Mouse (Mus musculus): Measurements from ENCODE around the gene 9230102O04Rik.

9230102O04Rik gene

DNA sequence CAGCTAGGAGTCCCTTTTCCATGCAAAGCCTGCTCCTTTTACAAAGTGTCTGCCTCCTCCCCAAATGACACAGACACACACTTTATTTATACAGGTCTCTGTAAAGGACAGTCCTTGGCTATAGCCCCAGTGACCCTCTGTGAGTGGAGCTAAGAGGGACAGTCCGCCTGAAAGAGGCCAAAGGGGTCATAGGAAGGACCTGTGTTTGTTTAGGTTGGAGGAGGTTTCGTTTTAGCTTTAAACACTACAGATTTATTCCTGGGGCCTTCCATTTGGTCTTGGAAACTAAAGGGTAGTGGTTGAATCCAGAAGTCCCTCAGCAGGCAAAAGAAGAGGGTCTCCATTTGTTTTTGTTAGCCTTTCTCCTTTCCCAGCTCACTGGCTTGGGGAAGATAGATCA lies 15.6 kb downstream of the 9230102O04Rik start:
- DNase-seq (ENCODE audit: extremely low spot score, low spot score): no peak

DNA sequence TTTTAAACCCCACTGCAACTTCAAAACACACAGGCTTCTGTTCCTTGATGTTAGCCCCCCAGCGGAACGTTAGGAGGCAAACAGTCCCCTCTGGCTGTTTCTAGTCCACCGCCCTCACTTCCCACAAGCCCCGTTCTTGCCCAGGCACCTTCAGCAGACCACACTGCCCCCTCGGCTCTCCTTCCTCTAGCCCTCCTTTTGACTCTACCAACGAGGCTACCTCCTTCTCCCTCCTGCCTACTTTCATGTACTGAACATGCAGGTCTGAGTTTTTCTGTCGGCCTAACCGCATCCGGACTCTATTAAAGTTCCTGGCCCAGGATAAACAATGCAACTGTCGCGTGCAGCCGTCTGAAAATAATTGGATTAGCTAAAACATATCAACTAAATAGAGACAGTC lies 16.7 kb downstream of the 9230102O04Rik start:
- peak; percentile 39 for DNase-seq (ENCODE audit: extremely low spot score, low spot score)

DNA sequence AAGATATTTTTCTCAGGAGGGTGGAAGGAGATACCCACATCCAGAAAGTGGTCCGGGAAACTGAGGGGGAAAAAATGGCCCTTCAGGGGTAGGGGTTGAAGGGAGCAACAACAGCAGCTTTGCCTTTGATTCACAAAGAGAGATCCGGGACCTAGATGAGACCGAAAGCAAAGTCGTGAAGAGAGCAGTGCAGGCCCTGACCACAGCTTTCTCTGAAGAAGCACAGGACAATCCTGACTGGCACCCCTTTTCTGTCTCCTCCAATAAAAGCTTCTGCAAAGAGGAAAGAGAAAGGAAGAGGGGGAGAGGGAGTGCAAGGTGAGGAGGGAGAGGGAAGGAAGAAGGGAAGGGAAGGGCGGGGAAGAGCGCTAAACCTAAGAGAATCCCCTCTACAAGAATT lies 17.5 kb downstream of the 9230102O04Rik start:
- DNase-seq (ENCODE audit: extremely low spot score, low spot score): no peak

DNA sequence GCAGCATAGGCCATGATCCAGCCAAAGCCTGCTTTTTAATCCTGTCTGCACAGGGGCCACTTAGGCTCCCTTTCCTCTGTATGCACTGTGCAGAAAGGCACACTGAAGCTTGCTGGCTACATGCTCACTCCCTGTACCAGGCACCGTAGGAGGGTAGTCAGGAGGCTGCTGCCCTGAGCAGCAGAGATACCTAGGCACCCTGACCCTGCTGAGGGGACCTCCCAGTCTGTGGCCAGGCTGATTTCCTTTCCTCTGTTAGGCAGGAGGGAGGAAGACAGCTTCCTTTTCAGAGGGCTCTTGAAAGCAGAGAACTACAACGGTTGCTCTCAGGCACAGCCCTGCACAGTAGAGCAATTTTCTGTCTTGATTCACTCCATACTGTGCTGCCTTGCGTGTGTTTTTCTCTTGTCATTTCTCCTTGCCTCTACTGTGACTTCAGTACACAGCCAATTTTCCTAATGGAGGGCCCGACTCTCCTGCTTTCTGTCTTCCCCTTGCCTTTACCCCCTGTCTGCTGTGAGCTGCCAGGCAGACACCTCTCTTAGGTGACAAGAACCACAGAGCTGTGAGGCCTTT lies 18.1 kb downstream of the 9230102O04Rik start:
- no peak for DNase-seq (ENCODE audit: extremely low spot score, low spot score)

DNA sequence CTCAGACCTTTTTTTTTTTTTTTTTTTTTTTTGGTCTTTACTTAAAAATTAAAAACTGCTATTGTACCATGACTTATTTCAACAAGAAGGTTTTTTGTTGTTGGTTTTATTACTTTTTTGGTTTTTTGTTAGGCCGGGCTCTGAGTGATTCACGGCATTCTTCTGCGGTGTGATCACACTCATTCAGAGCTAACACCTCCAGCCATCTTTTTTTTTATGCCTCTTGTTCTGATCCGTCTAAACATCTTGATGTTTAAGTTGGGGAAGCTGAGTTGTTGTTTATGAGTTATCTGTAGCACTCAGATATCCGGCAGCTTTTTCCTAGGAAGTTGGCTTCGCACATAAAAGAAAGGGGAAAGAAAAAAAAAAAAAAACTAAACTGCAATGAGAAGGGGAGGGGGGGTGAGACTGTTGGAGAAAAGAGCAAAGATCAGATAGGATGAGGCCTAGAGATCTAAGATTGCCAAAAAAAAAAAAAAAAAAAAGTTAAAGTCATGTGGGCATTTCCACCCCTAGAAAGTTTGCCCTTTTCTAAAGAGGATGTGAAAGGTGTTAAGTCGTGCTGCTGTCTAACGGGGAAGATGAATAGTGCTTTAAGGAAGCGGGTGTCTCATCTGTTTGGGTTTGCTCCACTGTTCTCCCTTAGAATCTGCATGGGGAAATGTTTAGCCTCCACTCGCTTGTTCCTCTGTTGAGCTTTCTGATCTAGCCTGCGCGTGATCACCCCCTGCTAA lies 22.1 kb downstream of the 9230102O04Rik start:
- DNase-seq (ENCODE audit: extremely low spot score, low spot score): no peak

DNA sequence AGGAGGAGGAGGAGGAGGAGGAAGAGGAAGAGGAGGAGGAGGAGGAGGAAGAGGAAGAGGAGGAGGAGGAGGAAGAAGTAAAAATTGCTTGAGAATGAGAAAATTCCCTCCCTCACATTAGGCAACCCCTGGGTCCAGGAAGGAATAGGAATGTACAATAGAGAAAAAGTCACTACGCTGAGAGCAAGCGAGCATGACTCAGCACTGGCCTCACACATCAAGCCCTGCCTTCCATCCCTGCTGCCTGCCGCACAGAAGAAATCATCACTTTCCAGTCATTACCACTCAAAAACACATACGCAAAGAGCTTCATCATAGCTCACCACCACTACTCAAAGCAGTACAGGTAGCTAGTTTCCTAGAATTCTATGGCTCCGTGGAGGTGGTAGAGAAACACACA lies 28.6 kb downstream of the 9230102O04Rik start:
- DNase-seq (ENCODE audit: extremely low spot score, low spot score): no peak

DNA sequence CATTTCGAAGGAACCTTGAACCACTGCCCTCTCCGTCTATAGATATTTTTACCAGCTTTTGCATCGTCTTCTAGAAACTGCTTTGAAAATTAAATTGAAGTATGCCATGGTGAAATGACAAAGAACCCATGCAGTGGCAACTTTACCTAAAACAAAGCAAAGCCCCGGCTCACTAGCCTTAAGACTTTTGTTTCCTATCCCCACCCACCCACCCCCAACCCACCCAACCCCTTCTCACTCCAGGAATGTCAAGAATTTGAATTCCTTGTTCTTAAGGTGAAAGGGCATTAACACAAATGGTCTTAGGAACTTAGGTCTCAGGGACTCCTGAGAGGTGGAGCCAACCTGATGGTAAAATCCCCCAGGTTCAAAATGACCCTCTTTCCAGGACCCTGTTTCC lies 33.5 kb downstream of the 9230102O04Rik start:
- DNase-seq (ENCODE audit: extremely low spot score, low spot score): no peak

DNA sequence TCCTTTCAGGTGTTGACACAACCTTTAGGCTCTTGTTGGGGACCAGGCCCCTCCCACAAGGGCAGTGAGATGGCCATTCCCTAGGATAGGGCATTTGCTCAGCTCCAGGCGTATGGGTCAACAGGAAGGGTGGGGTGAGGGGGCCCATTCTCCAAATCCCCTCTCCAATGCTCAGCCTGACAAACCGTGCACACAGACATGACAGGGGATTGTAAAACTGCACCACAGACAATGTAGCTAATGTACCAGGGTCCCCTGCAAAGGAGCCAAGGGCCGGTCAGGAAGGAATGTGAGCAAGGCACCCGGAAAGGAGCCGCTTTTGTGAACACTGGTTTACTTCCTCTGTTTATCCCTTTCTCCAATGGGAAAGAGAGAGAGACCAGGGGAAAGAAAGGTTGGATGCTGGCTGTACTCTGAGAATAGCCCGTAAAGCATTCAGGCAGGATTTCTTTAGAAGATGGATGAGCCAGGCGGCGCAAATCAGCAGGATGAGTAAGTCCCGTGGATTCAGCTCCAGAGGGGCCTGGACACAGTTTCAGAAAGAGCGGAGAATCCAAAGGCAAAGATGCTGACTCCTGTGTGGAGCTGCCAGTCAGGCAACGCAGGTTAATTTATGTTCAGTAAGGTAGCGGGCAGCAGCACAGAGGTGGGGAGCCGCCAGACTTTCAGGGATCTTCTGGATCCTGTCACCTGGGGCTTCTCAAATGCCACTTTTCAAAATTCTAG lies 36.3 kb downstream of the 9230102O04Rik start:
- DNase-seq (ENCODE audit: extremely low spot score, low spot score): no peak

DNA sequence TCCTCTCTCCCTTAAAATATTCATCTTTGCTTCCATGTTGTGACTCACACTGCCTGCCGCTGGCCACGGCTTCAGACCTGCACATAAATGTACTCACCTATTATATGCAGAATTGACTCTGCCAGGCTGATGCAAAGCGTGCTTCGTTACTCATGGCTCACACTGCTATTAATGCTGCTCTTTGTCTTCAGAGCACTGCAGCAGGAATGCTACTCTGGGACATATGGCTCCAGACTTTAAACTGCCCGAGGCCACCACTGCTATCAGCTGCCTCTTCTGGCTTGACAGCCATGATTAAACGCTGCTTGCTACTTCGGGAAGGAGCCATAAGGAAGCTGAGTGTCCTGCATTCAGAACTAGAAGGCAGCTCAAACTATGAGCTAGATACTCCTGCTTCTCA lies 54.1 kb downstream of the 9230102O04Rik start:
- no peak for DNase-seq (ENCODE audit: extremely low spot score, low spot score)

DNA sequence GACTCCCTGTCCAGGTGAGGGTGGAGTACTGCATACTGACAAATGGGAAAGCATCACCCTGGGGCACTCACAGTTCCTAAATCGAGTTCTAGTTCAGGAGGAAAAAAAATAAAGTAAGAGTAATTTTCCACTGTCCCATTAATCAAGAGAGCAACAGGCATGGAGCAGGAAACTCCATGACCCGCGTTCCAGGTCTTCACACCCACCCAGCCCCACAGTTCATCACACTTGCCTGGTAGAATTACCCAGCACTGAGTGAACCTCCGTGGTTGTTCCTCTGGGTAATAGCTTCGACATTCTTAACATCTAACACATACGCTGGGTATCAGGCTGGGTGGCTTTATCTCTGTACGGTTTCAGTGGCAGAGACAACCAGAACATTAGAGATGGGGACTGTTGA lies 55.6 kb downstream of the 9230102O04Rik start:
- no peak for DNase-seq (ENCODE audit: extremely low spot score, low spot score)
